Mouse (Mus musculus): Measurements from ENCODE around the gene Timp1. TPM values are rescaled to one million over a fixed set of nuclear protein-coding genes. Genes with fewer than 3 reads are reported as not detected.

Gene Timp1
- polyA plus RNA-seq, 1 experiment, result 7.7 TPM

GRCm38 (mm10) chrX:20875241-20875640 lies 5.3 kb downstream of the Timp1 start:
- 73% methylated on average over 3 of the region's 3 CpGs for WGBS
- no peaks in the 10 kb centered on the region for H3K27me3 ChIP-seq (ENCODE audit: control insufficient read depth, insufficient read depth, low read length)
- no peak overlapping the region for H3K27ac ChIP-seq (ENCODE audit: insufficient read depth, low read length)
- no peaks in the 10 kb centered on the region for H3K36me3 ChIP-seq (ENCODE audit: control insufficient read depth, insufficient read depth, low read length)
- H3K4me3 ChIP-seq (ENCODE audit: extremely low read depth, insufficient read depth, insufficient read length), result no peak overlapping the region
- no peak for TF ChIP-seq CTCF (IDR thresholded peaks at IDR 0.05; ENCODE audit: extremely low read depth, insufficient read depth, insufficient read length, insufficient replicate concordance)
- TF ChIP-seq POLR2A (IDR thresholded peaks at IDR 0.05; ENCODE audit: low read depth, low read length), result no peak
- DNase-seq (ENCODE audit: low read depth in 1 of 2, low spot score in 2 of 2), result no peak
- no peaks in the 10 kb centered on the region for H3K4me1 ChIP-seq (ENCODE audit: control insufficient read depth, insufficient read depth, insufficient read length)

- no peak overlapping the region for H3K27ac ChIP-seq (ENCODE audit: insufficient read depth, low read length)
- H3K27me3 ChIP-seq (ENCODE audit: control insufficient read depth, insufficient read depth, low read length), result no peaks in the 10 kb centered on the region
- H3K4me3 ChIP-seq (ENCODE audit: extremely low read depth, insufficient read depth, insufficient read length), result no peak overlapping the region
- H3K4me1 ChIP-seq (ENCODE audit: control insufficient read depth, insufficient read depth, insufficient read length), result no peaks in the 10 kb centered on the region
- no peaks in the 10 kb centered on the region for H3K36me3 ChIP-seq (ENCODE audit: control insufficient read depth, insufficient read depth, low read length)
- DNase-seq (ENCODE audit: low read depth in 1 of 2, low spot score in 2 of 2), result no peak
- TF ChIP-seq CTCF (IDR thresholded peaks at IDR 0.05; ENCODE audit: extremely low read depth, insufficient read depth, insufficient read length, insufficient replicate concordance) (no peak), POLR2A (IDR thresholded peaks at IDR 0.05; ENCODE audit: low read depth, low read length) (no peak)
- WGBS, result 59% methylated on average over 3 of the region's 3 CpGs
Measured at GRCm38 (mm10) chrX:20910074-20910473, 40.1 kb downstream of the Timp1 start.

- WGBS, result 74% methylated on average over 6 of the region's 6 CpGs
Measured at GRCm38 (mm10) chrX:20913726-20914125, 43.8 kb downstream of the Timp1 start.

GRCm38 (mm10) chrX:20915075-20915474 lies 45.1 kb downstream of the Timp1 start:
- no peak for DNase-seq (ENCODE audit: low read depth in 1 of 2, low spot score in 2 of 2)
- no peaks in the 10 kb centered on the region for H3K4me1 ChIP-seq (ENCODE audit: control insufficient read depth, insufficient read depth, insufficient read length)
- TF ChIP-seq POLR2A (IDR thresholded peaks at IDR 0.05; ENCODE audit: low read depth, low read length) (no peak), CTCF (IDR thresholded peaks at IDR 0.05; ENCODE audit: extremely low read depth, insufficient read depth, insufficient read length, insufficient replicate concordance) (no peak)

More at GRCm38 (mm10) chrX:20913726-20914125, 43.8 kb downstream of the Timp1 start:
- Histone ChIP-seq H3K27me3 (ENCODE audit: control insufficient read depth, insufficient read depth, low read length) (no peaks in the 10 kb centered on the region), H3K4me3 (ENCODE audit: extremely low read depth, insufficient read depth, insufficient read length) (no peak overlapping the region), H3K36me3 (ENCODE audit: control insufficient read depth, insufficient read depth, low read length) (no peaks in the 10 kb centered on the region), H3K4me1 (ENCODE audit: control insufficient read depth, insufficient read depth, insufficient read length) (no peaks in the 10 kb centered on the region), H3K27ac (ENCODE audit: insufficient read depth, low read length) (no peak overlapping the region)
- DNase-seq (ENCODE audit: low read depth in 1 of 2, low spot score in 2 of 2), result no peak
- TF ChIP-seq POLR2A (IDR thresholded peaks at IDR 0.05; ENCODE audit: low read depth, low read length) (no peak), CTCF (IDR thresholded peaks at IDR 0.05; ENCODE audit: extremely low read depth, insufficient read depth, insufficient read length, insufficient replicate concordance) (no peak)

GRCm38 (mm10) chrX:20920249-20920843 lies 50.4 kb downstream of the Timp1 start:
- H3K4me3 ChIP-seq (ENCODE audit: extremely low read depth, insufficient read depth, insufficient read length), result peak overlapping the region; percentile 55; the same call in 1 of the 2 replicates
- no peak overlapping the region for H3K27ac ChIP-seq (ENCODE audit: insufficient read depth, low read length)
- DNase-seq (ENCODE audit: low read depth in 1 of 2, low spot score in 2 of 2), result peak in 1 of 2 experiments; percentile 20
- WGBS, result 22% methylated on average over 45 of the region's 49 CpGs
- no peaks in the 10 kb centered on the region; the same call in 1 of the 2 replicates for H3K27me3 ChIP-seq (ENCODE audit: control insufficient read depth, insufficient read depth, low read length)
- no peaks in the 10 kb centered on the region for H3K36me3 ChIP-seq (ENCODE audit: control insufficient read depth, insufficient read depth, low read length)
- TF ChIP-seq CTCF (IDR thresholded peaks at IDR 0.05; ENCODE audit: extremely low read depth, insufficient read depth, insufficient read length, insufficient replicate concordance), result no peak
- TF ChIP-seq POLR2A (IDR thresholded peaks at IDR 0.05; ENCODE audit: low read depth, low read length), result no peak
- peaks cover 7% of the 10 kb centered on the region for H3K4me1 ChIP-seq (ENCODE audit: control insufficient read depth, insufficient read depth, insufficient read length)

More at GRCm38 (mm10) chrX:20915075-20915474, 45.1 kb downstream of the Timp1 start:
- Histone ChIP-seq H3K36me3 (ENCODE audit: control insufficient read depth, insufficient read depth, low read length) (no peaks in the 10 kb centered on the region), H3K27ac (ENCODE audit: insufficient read depth, low read length) (no peak overlapping the region), H3K27me3 (ENCODE audit: control insufficient read depth, insufficient read depth, low read length) (no peaks in the 10 kb centered on the region), H3K4me3 (ENCODE audit: extremely low read depth, insufficient read depth, insufficient read length) (no peak overlapping the region)

- WGBS, result 15% methylated on average over 36 of the region's 44 CpGs
- Histone ChIP-seq H3K27ac (ENCODE audit: insufficient read depth, low read length) (no peak within 1 kb of the TSS), H3K36me3 (ENCODE audit: control insufficient read depth, insufficient read depth, low read length) (no peaks in the 10 kb centered on the region), H3K27me3 (ENCODE audit: control insufficient read depth, insufficient read depth, low read length) (no peaks in the 10 kb centered on the region; the same call in 1 of the 2 replicates), H3K4me1 (ENCODE audit: control insufficient read depth, insufficient read depth, insufficient read length) (peaks cover 7% of the 10 kb centered on the region), H3K4me3 (ENCODE audit: extremely low read depth, insufficient read depth, insufficient read length) (peak within 1 kb of the TSS; percentile 55; the same call in 1 of the 2 replicates)
- TF ChIP-seq POLR2A (IDR thresholded peaks at IDR 0.05; ENCODE audit: low read depth, low read length), result no peak
- no peak for TF ChIP-seq CTCF (IDR thresholded peaks at IDR 0.05; ENCODE audit: extremely low read depth, insufficient read depth, insufficient read length, insufficient replicate concordance)
- DNase-seq (ENCODE audit: low read depth in 1 of 2, low spot score in 2 of 2), result peak; percentile 61 to 63
Measured at GRCm38 (mm10) chrX:20920844-20921364, 50.9 kb downstream of the Timp1 start, which contains the start of gene Syn1. Syn1 (minus strand) TSS chrX:20921004.

- H3K4me1 ChIP-seq (ENCODE audit: control insufficient read depth, insufficient read depth, insufficient read length), result peaks cover 7% of the 10 kb centered on the region
- TF ChIP-seq CTCF (IDR thresholded peaks at IDR 0.05; ENCODE audit: extremely low read depth, insufficient read depth, insufficient read length, insufficient replicate concordance), result no peak
- TF ChIP-seq POLR2A (IDR thresholded peaks at IDR 0.05; ENCODE audit: low read depth, low read length), result no peak
- WGBS, result 56% methylated on average over 5 of the region's 5 CpGs
- no peaks in the 10 kb centered on the region; the same call in 1 of the 2 replicates for H3K27me3 ChIP-seq (ENCODE audit: control insufficient read depth, insufficient read depth, low read length)
- no peak overlapping the region for H3K27ac ChIP-seq (ENCODE audit: insufficient read depth, low read length)
- DNase-seq (ENCODE audit: low read depth in 1 of 2, low spot score in 2 of 2), result no peak
- no peak overlapping the region for H3K4me3 ChIP-seq (ENCODE audit: extremely low read depth, insufficient read depth, insufficient read length)
- no peaks in the 10 kb centered on the region for H3K36me3 ChIP-seq (ENCODE audit: control insufficient read depth, insufficient read depth, low read length)
Measured at GRCm38 (mm10) chrX:20921366-20921765, 51.4 kb downstream of the Timp1 start.

Measured in spleen, adult 2 months (tissue).